Mouse (Mus musculus): ENCODE measurements at regions not wholly inside any gene's neighbourhood (a gene's known extent, or its start where the extent isn't known, plus 50 kb on each side); places are given as distances from the start of the nearest gene placed in this dataset.

- H3K27me3 ChIP-seq (ENCODE audit: control insufficient read depth, insufficient read depth, low read length): no peaks in the 10 kb centered on the region
- 58% methylated on average over 2 of the region's 2 CpGs for WGBS (ENCODE audit: insufficient replicate concordance)
- no peak for TF ChIP-seq EP300 (IDR thresholded peaks at IDR 0.05; ENCODE audit: low read depth)
- no peak for TF ChIP-seq CTCF (IDR thresholded peaks at IDR 0.05; ENCODE audit: low read depth)
- H3K36me3 ChIP-seq (replicated peaks; ENCODE audit: control insufficient read depth, insufficient read depth, low read depth): no peaks in the 10 kb centered on the region
- no peaks in the 10 kb centered on the region for H3K9me3 ChIP-seq (ENCODE audit: control insufficient read depth, low read length)
- H3K9ac ChIP-seq (replicated peaks): no peak overlapping the region
- ATAC-seq (ENCODE audit: insufficient read depth) (no peak), DNase-seq (ENCODE audit: low read depth in 3 of 3, low spot score in 3 of 3) (no peak)
- H3K4me1 ChIP-seq (replicated peaks; ENCODE audit: control insufficient read depth in 2 of 2, insufficient read depth in 2 of 2, low read length in 1 of 2): no peaks in the 10 kb centered on the region
- H3K27ac ChIP-seq: no peak overlapping the region
- H3K4me2 ChIP-seq (ENCODE audit: low read depth): no peak overlapping the region
- H3K4me3 ChIP-seq (ENCODE audit: insufficient read depth in 1 of 2, low read depth in 2 of 2, low read length in 2 of 2): no peak overlapping the region
Measured at GRCm38 (mm10) chr14:58761291-58761690, 381.4 kb downstream of the 1700129C05Rik start.

DNA sequence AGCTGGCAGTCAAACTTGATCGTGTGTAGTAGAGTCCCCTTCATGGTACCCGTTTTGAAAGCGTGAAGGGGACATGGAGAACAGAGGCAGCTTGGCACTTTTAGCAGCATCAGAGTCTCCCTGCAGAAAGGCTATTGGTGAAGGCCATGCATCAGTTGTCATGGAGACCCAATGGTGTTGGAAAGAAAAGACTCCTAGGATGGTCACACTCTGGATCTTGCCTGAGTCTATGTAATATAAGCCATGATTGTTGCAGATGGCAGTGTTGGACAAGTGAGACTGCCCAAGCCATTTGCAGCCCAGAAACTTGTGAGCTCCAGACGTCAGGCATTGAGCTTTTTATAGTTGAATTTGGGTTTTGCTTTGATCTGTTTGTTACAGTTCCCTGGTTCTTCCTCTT lies 382.9 kb downstream of the 1700129C05Rik start:
- Histone ChIP-seq H3K4me2 (ENCODE audit: low read depth) (no peak overlapping the region), H3K27me3 (ENCODE audit: control insufficient read depth, insufficient read depth, low read length) (no peaks in the 10 kb centered on the region), H3K9ac (replicated peaks) (no peak overlapping the region), H3K9me3 (ENCODE audit: control insufficient read depth, low read length) (no peaks in the 10 kb centered on the region), H3K4me3 (ENCODE audit: insufficient read depth in 1 of 2, low read depth in 2 of 2, low read length in 2 of 2) (no peak overlapping the region), H3K36me3 (replicated peaks; ENCODE audit: control insufficient read depth, insufficient read depth, low read depth) (no peaks in the 10 kb centered on the region), H3K4me1 (replicated peaks; ENCODE audit: control insufficient read depth in 2 of 2, insufficient read depth in 2 of 2, low read length in 1 of 2) (no peaks in the 10 kb centered on the region), H3K27ac (no peak overlapping the region)
- no peak for TF ChIP-seq CTCF (IDR thresholded peaks at IDR 0.05; ENCODE audit: low read depth)
- no peak for TF ChIP-seq EP300 (IDR thresholded peaks at IDR 0.05; ENCODE audit: low read depth)
- ATAC-seq (ENCODE audit: insufficient read depth): no peak
- DNase-seq (ENCODE audit: low read depth in 3 of 3, low spot score in 3 of 3): no peak
- 45% methylated on average over 4 of the region's 4 CpGs for WGBS (ENCODE audit: insufficient replicate concordance)

DNA sequence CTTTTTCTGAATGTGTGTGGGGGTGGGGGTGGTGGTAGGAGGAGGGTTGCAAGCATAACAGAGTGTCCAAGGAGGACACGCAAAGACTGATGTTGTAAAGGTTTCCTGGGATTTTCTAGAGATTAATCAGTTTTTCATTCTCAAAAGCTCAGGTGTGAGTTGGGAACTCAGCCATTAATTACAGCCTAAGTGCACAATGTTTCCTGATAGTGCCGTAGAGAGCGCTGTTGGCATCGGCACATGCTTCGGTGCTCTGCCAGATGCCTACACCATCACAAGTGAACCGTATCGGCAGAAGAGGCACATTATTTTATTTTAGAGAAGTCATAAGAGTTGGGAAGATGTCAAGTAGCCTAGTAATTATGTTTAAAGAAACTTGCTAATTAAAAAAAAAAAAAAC lies 388.9 kb downstream of the 1700129C05Rik start:
- Histone ChIP-seq H3K27me3 (ENCODE audit: control insufficient read depth, insufficient read depth, low read length) (no peaks in the 10 kb centered on the region), H3K4me2 (ENCODE audit: low read depth) (no peak overlapping the region), H3K36me3 (replicated peaks; ENCODE audit: control insufficient read depth, insufficient read depth, low read depth) (no peaks in the 10 kb centered on the region), H3K4me1 (replicated peaks; ENCODE audit: control insufficient read depth in 2 of 2, insufficient read depth in 2 of 2, low read length in 1 of 2) (no peaks in the 10 kb centered on the region), H3K27ac (no peak overlapping the region), H3K9ac (replicated peaks) (no peak overlapping the region), H3K4me3 (ENCODE audit: insufficient read depth in 1 of 2, low read depth in 2 of 2, low read length in 2 of 2) (no peak overlapping the region), H3K9me3 (ENCODE audit: control insufficient read depth, low read length) (no peaks in the 10 kb centered on the region)
- no peak for DNase-seq (ENCODE audit: low read depth in 3 of 3, low spot score in 3 of 3)
- 87% methylated on average over 7 of the region's 7 CpGs for WGBS (ENCODE audit: insufficient replicate concordance)
- no peak for ATAC-seq (ENCODE audit: insufficient read depth)
- TF ChIP-seq EP300 (IDR thresholded peaks at IDR 0.05; ENCODE audit: low read depth) (no peak), CTCF (IDR thresholded peaks at IDR 0.05; ENCODE audit: low read depth) (no peak)

- Histone ChIP-seq H3K27ac (no peak overlapping the region), H3K9me3 (ENCODE audit: control insufficient read depth, low read length) (no peaks in the 10 kb centered on the region), H3K36me3 (replicated peaks; ENCODE audit: control insufficient read depth, insufficient read depth, low read depth) (no peaks in the 10 kb centered on the region), H3K9ac (replicated peaks) (no peak overlapping the region), H3K4me3 (ENCODE audit: insufficient read depth in 1 of 2, low read depth in 2 of 2, low read length in 2 of 2) (no peak overlapping the region), H3K4me1 (replicated peaks; ENCODE audit: control insufficient read depth in 2 of 2, insufficient read depth in 2 of 2, low read length in 1 of 2) (no peaks in the 10 kb centered on the region), H3K27me3 (ENCODE audit: control insufficient read depth, insufficient read depth, low read length) (no peaks in the 10 kb centered on the region), H3K4me2 (ENCODE audit: low read depth) (no peak overlapping the region)
- ATAC-seq (ENCODE audit: insufficient read depth) (no peak), DNase-seq (ENCODE audit: low read depth in 3 of 3, low spot score in 3 of 3) (no peak)
- no peak for TF ChIP-seq EP300 (IDR thresholded peaks at IDR 0.05; ENCODE audit: low read depth)
- no peak for TF ChIP-seq CTCF (IDR thresholded peaks at IDR 0.05; ENCODE audit: low read depth)
- 62% methylated on average over 1 of the region's 1 CpGs for WGBS (ENCODE audit: insufficient replicate concordance)
Measured at GRCm38 (mm10) chr14:58753136-58753535, 389.6 kb downstream of the 1700129C05Rik start.

DNA sequence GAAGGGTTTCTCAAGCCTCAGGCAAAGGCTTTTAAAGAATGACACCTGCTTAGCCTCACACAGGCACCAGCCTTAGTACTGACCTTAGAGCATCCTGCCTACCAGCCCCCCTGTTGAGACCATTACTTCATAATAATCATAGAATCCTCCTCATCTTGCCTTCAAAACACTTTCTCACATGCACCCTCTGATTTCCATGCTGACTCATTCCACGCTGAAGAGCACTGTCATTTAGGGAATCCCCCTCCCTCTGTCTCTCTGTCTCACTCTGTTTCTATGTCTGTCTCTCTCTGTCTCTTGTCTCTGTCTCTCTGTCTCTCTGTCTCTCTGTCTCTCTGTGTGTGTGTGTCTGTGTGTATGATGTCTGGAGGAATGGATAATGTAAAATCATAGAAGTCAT lies 416.3 kb downstream of the 1700129C05Rik start:
- no peak for DNase-seq (ENCODE audit: low read depth in 3 of 3, low spot score in 3 of 3)
- Histone ChIP-seq H3K4me2 (ENCODE audit: low read depth) (no peak overlapping the region), H3K27ac (no peak overlapping the region), H3K4me1 (replicated peaks; ENCODE audit: control insufficient read depth in 2 of 2, insufficient read depth in 2 of 2, low read length in 1 of 2) (no peaks in the 10 kb centered on the region), H3K36me3 (replicated peaks; ENCODE audit: control insufficient read depth, insufficient read depth, low read depth) (no peaks in the 10 kb centered on the region), H3K9me3 (ENCODE audit: control insufficient read depth, low read length) (no peaks in the 10 kb centered on the region), H3K9ac (replicated peaks) (no peak overlapping the region), H3K27me3 (ENCODE audit: control insufficient read depth, insufficient read depth, low read length) (no peaks in the 10 kb centered on the region), H3K4me3 (ENCODE audit: insufficient read depth in 1 of 2, low read depth in 2 of 2, low read length in 2 of 2) (no peak overlapping the region)
- TF ChIP-seq CTCF (IDR thresholded peaks at IDR 0.05; ENCODE audit: low read depth) (no peak), EP300 (IDR thresholded peaks at IDR 0.05; ENCODE audit: low read depth) (no peak)
- ATAC-seq (ENCODE audit: insufficient read depth): no peak
- WGBS (ENCODE audit: insufficient replicate concordance): 61% methylated on average over 1 of the region's 1 CpGs

GRCm38 (mm10) chr14:58714856-58715255 lies 427.8 kb downstream of the 1700129C05Rik start:
- H3K27me3 ChIP-seq (ENCODE audit: control insufficient read depth, insufficient read depth, low read length): no peaks in the 10 kb centered on the region
- ATAC-seq (ENCODE audit: insufficient read depth) (no peak), DNase-seq (ENCODE audit: low read depth in 3 of 3, low spot score in 3 of 3) (no peak)
- H3K36me3 ChIP-seq (replicated peaks; ENCODE audit: control insufficient read depth, insufficient read depth, low read depth): no peaks in the 10 kb centered on the region
- no peak for TF ChIP-seq EP300 (IDR thresholded peaks at IDR 0.05; ENCODE audit: low read depth)
- no peak for TF ChIP-seq CTCF (IDR thresholded peaks at IDR 0.05; ENCODE audit: low read depth)
- no peaks in the 10 kb centered on the region for H3K4me1 ChIP-seq (replicated peaks; ENCODE audit: control insufficient read depth in 2 of 2, insufficient read depth in 2 of 2, low read length in 1 of 2)
- H3K4me2 ChIP-seq (ENCODE audit: low read depth): no peak overlapping the region
- no peak overlapping the region for H3K9ac ChIP-seq (replicated peaks)
- H3K9me3 ChIP-seq (ENCODE audit: control insufficient read depth, low read length): no peaks in the 10 kb centered on the region
- no peak overlapping the region for H3K27ac ChIP-seq
- H3K4me3 ChIP-seq (ENCODE audit: insufficient read depth in 1 of 2, low read depth in 2 of 2, low read length in 2 of 2): no peak overlapping the region
